10 mouse cellular contexts compared by ENCODE assay signal in the genomic region with DNA sequence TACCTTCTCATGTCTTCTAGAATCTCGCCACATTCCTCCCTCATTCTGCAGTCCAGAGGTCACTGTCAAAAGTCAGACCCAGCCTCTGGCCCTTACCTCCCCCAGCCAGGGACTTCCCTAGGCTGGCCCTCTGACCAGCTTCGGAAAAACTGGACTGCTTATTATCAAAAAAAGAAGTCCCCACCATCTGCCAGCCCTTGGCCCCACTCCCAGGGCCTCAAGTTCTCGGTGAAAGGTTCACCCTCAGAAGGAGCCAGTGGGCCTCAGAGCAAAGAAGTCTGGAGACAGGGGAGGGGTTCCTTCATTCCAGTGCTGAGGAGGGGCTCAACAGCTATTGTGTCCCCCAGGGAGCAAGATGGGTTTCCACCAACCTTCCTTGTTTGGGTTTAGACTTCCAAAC. TPM values are rescaled to one million over a fixed set of nuclear protein-coding genes. Genes with fewer than 3 reads are reported as not detected.
DNase-seq lines count a peak whose midpoint lies in the region; ATAC-seq lines count a peak whose summit lies in the region.
"Had no signal": no experiment of that assay in that cellular context is flagged by ENCODE, and none has a peak within 500 bp of the region (broad histone marks: within the 10 kb centered on the region; RNA-seq: fewer than 3 reads in every experiment).

No protein-coding gene starts in this region.

- no peak for ATAC-seq in megakaryocyte, adult 5-6 weeks (ENCODE audit: poor library complexity, severe bottlenecking)
- 0 out of 2 replicates have a peak, but pooled peaks have one; percentile 22 for ATAC-seq in erythroblast, adult 5-6 weeks (replicated peaks; ENCODE audit: low FRiP score, poor library complexity, severe bottlenecking)
- no peak for ATAC-seq in stomach, embryonic 16.5 days (ENCODE audit: insufficient read depth, low FRiP score)

- peak; percentile 31 to 32 for DNase-seq in heart, adult 9 months (ENCODE audit: low spot score in 2 of 2)
- DNase-seq in heart, postnatal 4 days: no peak
- no peak for DNase-seq in frontal cortex, postnatal 14 days (ENCODE audit: low spot score in 2 of 2)
- DNase-seq: embryo, embryonic 11 days; kidney, adult 11 months; thymus, postnatal 4 days had no signal

- H3K36me3 ChIP-seq in megakaryocyte, embryonic 14.5 days (replicated peaks; ENCODE audit: low read length): peaks cover 39% of the 10 kb centered on the region
- no peaks in the 10 kb centered on the region for H3K36me3 ChIP-seq in stomach, embryonic 16.5 days (ENCODE audit: control insufficient read depth, insufficient read depth, low read length)

- no peaks in the 10 kb centered on the region for H3K27me3 ChIP-seq in megakaryocyte, embryonic 14.5 days (replicated peaks)
- no peaks in the 10 kb centered on the region for H3K27me3 ChIP-seq in stomach, embryonic 16.5 days (ENCODE audit: control insufficient read depth, insufficient read depth, low read length)

- H3K4me3 ChIP-seq in megakaryocyte, embryonic 14.5 days (replicated peaks): peak overlapping the region; percentile 92
- H3K4me3 ChIP-seq in stomach, embryonic 16.5 days (replicated peaks; ENCODE audit: low read length): peak overlapping the region; percentile 18; the same call in 1 of the 2 replicates

- WGBS in stomach, embryonic 16.5 days: 46% methylated on average over 3 of the region's 3 CpGs

- H3K4me1 ChIP-seq in megakaryocyte, embryonic 14.5 days: peaks cover 97% of the 10 kb centered on the region
- peaks cover 25% of the 10 kb centered on the region for H3K4me1 ChIP-seq in stomach, embryonic 16.5 days (ENCODE audit: control insufficient read depth, insufficient read depth, low read length)

- 0 out of 2 replicates have a peak overlapping the region, but pooled peaks have one; percentile 19 for H3K9ac ChIP-seq in stomach, embryonic 16.5 days (ENCODE audit: low read length)

- H3K9me3 ChIP-seq in megakaryocyte, embryonic 14.5 days: peaks cover 6% of the 10 kb centered on the region
- H3K9me3 ChIP-seq in stomach, embryonic 16.5 days (replicated peaks; ENCODE audit: control insufficient read depth, low read length): no peaks in the 10 kb centered on the region

- H3K4me2 ChIP-seq in stomach, embryonic 16.5 days (ENCODE audit: low read depth, low read length): peak overlapping the region; percentile 41

- peak overlapping the region; percentile 15; the same call in 1 of the 2 replicates for H3K27ac ChIP-seq in stomach, embryonic 16.5 days (ENCODE audit: low read length)

RNA-seq across cellular contexts. Expression of a gene that starts 0.8 kb away (rescaled TPM):
- total RNA-seq in heart, postnatal 4 days (2021): 10 to 100 TPM; 29.5 to 33.7 TPM
- polyA plus RNA-seq in megakaryocyte, embryonic 14.5 days (2012; ENCODE audit: insufficient read depth, low replicate concordance): 69.0 and 80.2 TPM in 2 replicates
- 28.3 and 32.6 TPM in 2 replicates for total RNA-seq in megakaryocyte, adult 5-6 weeks (2015)
- 26.7 and 47.2 TPM in 2 replicates for total RNA-seq in megakaryocyte, adult 5-6 weeks (2017)
- total RNA-seq in erythroblast, adult 5-6 weeks (2015; ENCODE audit: low replicate concordance): 13.6 and 13.8 TPM in 2 replicates
- total RNA-seq in erythroblast, adult 5-6 weeks (2017; ENCODE audit: low replicate concordance): 20.5 and 25.6 TPM in 2 replicates
- polyA plus RNA-seq in stomach, embryonic 16.5 days (2015; fragmentation: Nextera tagmentation; extraction: Ambion mirVana): 21.3 and 23.1 TPM in 2 replicates

RNA-seq across cellular contexts. Expression of a gene that starts 59.7 kb away (rescaled TPM):
- total RNA-seq in heart, postnatal 4 days (2021): 100 to 1,000 TPM; 153 to 177 TPM
- polyA plus RNA-seq in megakaryocyte, embryonic 14.5 days (2012; ENCODE audit: insufficient read depth, low replicate concordance): 21.7 and 34.2 TPM in 2 replicates
- total RNA-seq in megakaryocyte, adult 5-6 weeks (2015): 52.7 and 58.3 TPM in 2 replicates
- total RNA-seq in megakaryocyte, adult 5-6 weeks (2017): 1.8 and 6.0 TPM in 2 replicates
- total RNA-seq in erythroblast, adult 5-6 weeks (2015; ENCODE audit: low replicate concordance): 20.9 and 32.1 TPM in 2 replicates
- 0.84 and 1.8 TPM in 2 replicates for total RNA-seq in erythroblast, adult 5-6 weeks (2017; ENCODE audit: low replicate concordance)
- 174 and 187 TPM in 2 replicates for polyA plus RNA-seq in stomach, embryonic 16.5 days (2015; fragmentation: Nextera tagmentation; extraction: Ambion mirVana)

Comparison
In these comparisons a context has a peak if more than half of its experiments do, and no peak if none do; other contexts are left out.
1. DNase-seq: peak in heart, adult 9 months (2 of 2); none in heart, postnatal 4 days (single experiment) and frontal cortex, postnatal 14 days (0 of 2).